Mouse (Mus musculus) megakaryocyte progenitor cell, adult 5-6 weeks (primary cell): ENCODE measurements around the gene Nr1i3. TPM values are rescaled to one million over a fixed set of nuclear protein-coding genes. Genes with fewer than 3 reads are reported as not detected.
A peak's percentile ranks its signal among the peaks of the same experiment; 100 is the strongest.

Experiments used
- ATAC-seq: replicated peaks from 2 replicates; pipeline ENCODE4 v1.8.0; 2016; ENCODE audit warnings: mild to moderate bottlenecking, moderate TSS enrichment, inconsistent platforms; ENCODE audit not compliant: poor library complexity
- total RNA-seq, 2 experiments: library from RNA; stranded (forward) in 1 of 2; stranded (reverse) in 1 of 2; fragments of 157-497, 149-512 nt in 1 of 2; fragments of 200-1000 nt in 1 of 2; gene quantifications; 2 replicates each; pipeline versions ENCODE4 v1.2.3 to v1.2.4; 2015 to 2017

Gene Nr1i3
- total RNA-seq, 2 experiments from 2014 or later = 0.12 TPM; not detected in 1

GRCm38 (mm10) chr1:171249913-171250600 is 36.3 kb downstream of the Nr1i3 start, which contains the start of gene Adamts4:
TSS of gene Adamts4 (plus strand) at chr1:171250421.
- ATAC-seq = no peak

GRCm38 (mm10) chr1:171250680-171251593 is 37.2 kb downstream of the Nr1i3 start, which contains the start of gene Ndufs2:
TSS of gene Ndufs2 (minus strand) at chr1:171251388.
- ATAC-seq = no peak

GRCm38 (mm10) chr1:171251594-171252324 is 38.0 kb downstream of the Nr1i3 start:
- no peak for ATAC-seq

GRCm38 (mm10) chr1:171252415-171252814 is 38.6 kb downstream of the Nr1i3 start:
- no peak for ATAC-seq

- no peak for ATAC-seq
Measured at GRCm38 (mm10) chr1:171256095-171256818, 42.5 kb downstream of the Nr1i3 start.

DNA sequence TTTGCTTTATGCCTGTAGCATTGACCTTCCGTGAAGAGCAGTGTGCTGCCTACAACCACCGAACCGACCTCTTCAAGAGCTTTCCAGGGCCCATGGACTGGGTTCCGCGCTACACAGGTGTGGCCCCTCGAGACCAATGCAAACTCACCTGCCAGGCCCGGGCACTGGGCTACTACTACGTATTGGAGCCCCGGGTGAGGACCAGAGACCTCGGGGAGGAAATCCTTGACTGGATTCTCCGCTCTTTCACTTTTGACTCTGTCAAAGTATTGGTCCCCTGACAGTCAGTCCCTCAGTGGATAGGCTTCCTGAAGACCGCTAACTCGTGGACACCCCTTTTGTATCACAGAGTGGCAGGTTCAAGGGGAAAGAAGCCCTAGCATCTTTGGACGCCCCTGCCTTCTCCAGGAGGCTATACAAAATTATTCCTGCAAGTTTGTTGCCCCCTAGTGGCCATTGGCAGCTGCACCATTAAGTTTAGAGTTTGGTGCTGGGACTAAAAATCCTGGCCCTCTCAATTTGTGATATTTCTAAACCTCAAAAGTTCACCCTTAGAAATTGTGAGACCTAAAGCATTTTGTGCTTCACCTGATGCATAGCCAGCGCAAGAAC is 43.3 kb downstream of the Nr1i3 start:
- peak; percentile 82 for ATAC-seq

- no peak for ATAC-seq
Measured at GRCm38 (mm10) chr1:171257781-171258180, 44.0 kb downstream of the Nr1i3 start.

- 0 out of 2 replicates have a peak, but pooled peaks have one; percentile 1 for ATAC-seq
Measured at GRCm38 (mm10) chr1:171258921-171259320, 45.2 kb downstream of the Nr1i3 start.

GRCm38 (mm10) chr1:171260316-171260715 is 46.5 kb downstream of the Nr1i3 start:
- no peak; the same call in 1 of the 2 replicates for ATAC-seq

GRCm38 (mm10) chr1:171262594-171263130 is 48.9 kb downstream of the Nr1i3 start:
- peak; percentile 50 for ATAC-seq

DNA sequence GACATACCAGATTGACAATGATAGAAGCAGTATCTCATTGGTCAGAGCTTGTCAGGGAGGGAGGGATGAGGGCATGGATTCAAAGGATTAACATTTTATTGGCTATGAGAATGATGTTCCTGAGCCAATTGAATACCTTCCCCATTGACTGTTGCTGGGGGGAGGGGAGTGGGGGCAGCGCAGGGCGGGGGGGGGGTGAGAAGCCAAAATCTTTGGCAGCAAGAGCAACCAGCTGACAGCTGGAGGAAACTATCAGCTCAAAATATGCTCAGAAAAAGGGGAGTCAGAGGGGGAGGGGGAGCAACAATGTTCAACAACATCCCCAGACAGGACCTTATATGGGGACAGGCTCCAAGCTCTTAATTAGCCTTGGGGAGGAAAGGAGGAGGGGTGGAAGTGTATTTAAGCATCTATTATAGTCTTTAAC is 49.4 kb downstream of the Nr1i3 start:
- ATAC-seq = no peak

DNA sequence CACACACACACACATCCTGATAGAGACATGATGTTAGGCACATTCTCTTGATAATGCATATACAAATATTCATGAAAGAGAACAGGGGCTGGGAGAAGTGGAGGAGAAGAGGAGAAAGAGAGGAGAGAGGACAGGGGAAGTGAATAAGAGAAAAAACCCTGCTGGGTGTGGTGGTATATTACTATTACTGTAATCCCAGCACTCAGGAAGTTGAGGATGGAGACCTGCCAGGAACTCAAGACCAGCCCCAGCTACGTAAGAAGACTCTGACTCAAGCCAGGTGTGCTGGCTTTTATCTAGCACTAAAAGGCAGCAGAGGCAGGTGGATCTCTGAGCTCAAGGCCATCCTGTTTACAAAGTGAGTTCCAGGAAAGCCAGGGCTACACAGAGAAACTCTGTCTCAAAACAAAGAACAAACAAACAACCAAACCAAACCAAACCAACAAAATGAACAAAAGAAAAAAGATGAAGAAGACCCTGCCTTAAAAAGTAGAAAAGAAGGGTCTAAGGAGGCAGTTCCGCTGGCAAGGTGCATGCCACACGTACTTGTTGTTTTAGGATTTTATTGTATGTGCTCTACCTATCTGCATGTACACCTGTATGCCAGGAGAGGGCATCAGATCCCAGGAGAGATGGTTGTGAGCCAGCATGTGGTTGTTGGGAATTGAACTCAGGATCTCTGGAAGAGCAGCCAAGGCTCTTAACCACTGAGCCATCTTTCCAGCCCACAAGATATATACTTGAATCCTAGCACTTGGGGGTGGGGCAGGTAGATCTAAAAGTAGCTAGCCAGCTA is 50.1 kb downstream of the Nr1i3 start:
- no peak for ATAC-seq

GRCm38 (mm10) chr1:171265971-171266744 is 52.4 kb downstream of the Nr1i3 start:
- ATAC-seq = no peak

DNA sequence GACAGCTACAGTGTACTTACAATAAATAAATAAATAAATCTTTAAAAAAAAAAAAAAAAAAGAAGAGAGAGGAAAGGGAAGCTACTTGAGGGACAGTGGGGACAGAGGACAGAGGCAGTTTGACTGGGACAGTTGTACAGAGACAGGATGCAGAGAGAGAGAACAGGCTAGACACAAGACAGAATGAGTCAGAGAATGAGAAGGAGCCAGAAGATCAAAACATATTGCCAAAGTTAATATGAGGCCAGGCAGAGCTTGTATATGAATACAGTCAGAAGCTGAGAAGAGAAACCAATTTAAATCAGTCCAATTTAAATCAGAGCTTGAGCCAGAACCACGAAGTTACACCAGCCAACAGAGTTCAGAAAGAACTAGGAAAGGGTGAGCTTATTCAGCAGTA is 54.6 kb downstream of the Nr1i3 start:
- no peak for ATAC-seq

- ATAC-seq = peak; percentile 89
Measured at GRCm38 (mm10) chr1:171269848-171270572, 56.2 kb downstream of the Nr1i3 start, which contains the start of gene B4galt3. TSS of gene B4galt3 (plus strand) at chr1:171270328.
